Mouse (Mus musculus) lung, postnatal 25 days (tissue): ENCODE measurements at regions not wholly inside any gene's neighbourhood (a gene's known extent, or its start where the extent isn't known, plus 50 kb on each side); places are given as distances from the start of the nearest gene placed in this dataset.
"Not testable (repeated sequence)": the region's sequence is repeated elsewhere in the genome, so short reads cannot be mapped to it uniquely, and the experiment has no call there.

Experiments
- DNase-seq: peaks from one replicate; pipeline ENCODE4 v3.0.0; 2022; ENCODE audit warnings: low spot score

- DNase-seq = no peak
Measured at GRCm38 (mm10) chrX:104931153-104931706, 74.2 kb upstream of the Magee2 start.

- no peak for DNase-seq
Measured at GRCm38 (mm10) chrX:104951587-104951986, 94.5 kb upstream of the Magee2 start.

DNA sequence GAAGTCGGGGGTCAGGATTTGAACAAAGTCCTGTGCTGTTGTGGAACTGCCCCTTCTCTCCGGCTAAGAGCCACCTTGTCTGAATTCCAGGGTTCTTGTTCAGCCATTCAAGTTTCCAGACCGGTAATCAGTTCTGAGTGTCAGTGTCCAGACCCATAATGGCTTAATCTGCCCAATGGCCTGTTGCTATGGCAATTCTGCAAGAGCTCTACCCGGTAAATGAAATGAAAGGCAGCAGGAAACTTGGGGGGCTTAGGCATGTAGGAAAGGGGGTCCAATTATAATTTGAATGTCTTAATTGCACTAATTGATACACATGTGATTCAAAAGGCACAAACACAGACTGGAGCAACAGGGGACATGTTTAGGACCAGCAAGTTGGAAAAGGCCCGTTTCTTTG is 95.7 kb upstream of the Magee2 start:
- not testable (repeated sequence) for DNase-seq

- DNase-seq = not testable (repeated sequence)
Measured at GRCm38 (mm10) chrX:104953391-104953790, 96.3 kb upstream of the Magee2 start.

GRCm38 (mm10) chrX:104978432-104978831 is 101.1 kb upstream of the Pbdc1 start:
- no peak for DNase-seq

DNA sequence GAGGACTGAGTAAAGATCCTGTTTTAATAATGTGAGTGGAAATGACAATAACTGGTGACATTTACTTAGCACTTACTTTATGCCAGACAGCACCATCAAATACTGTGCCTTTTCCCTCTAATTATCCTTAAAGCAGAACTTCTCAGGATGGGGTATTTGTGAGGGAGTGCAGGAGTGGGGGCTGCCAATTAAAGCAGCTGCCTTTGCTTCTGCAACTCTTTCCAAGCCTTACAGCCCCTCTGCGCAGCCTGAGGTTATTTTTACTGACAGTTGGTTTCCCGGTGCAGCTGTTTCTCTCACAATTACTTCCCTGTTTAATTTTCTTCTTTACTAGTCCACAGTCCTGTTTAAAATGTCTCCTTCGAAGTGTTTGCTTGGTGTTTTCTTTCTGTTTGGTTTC is 76.3 kb upstream of the Pbdc1 start:
- no peak for DNase-seq

- DNase-seq = peak; percentile 8
Measured at GRCm38 (mm10) chrX:105006445-105006844, 73.1 kb upstream of the Pbdc1 start.
